Mouse (Mus musculus) bone marrow, adult 2 months (tissue): Measurements from ENCODE around the gene Katna1. TPM values are rescaled to one million over a fixed set of nuclear protein-coding genes. Genes with fewer than 3 reads are reported as not detected.

Experiments
- H3K27ac ChIP-seq: fragments of 200-500 bp; 2 replicates; pipeline ENCODE4 v1.5.1; 2012; ENCODE audit warnings: low read depth, mild to moderate bottlenecking, control low read depth, inconsistent platforms, low read length; ENCODE audit not compliant: control insufficient read depth, poor library complexity, insufficient read depth
- H3K4me1 ChIP-seq: fragments of 200-500 bp; 2 replicates; pipeline ENCODE4 v1.6.1; 2011; ENCODE audit warnings: low read length; ENCODE audit not compliant: control insufficient read depth, insufficient read depth
- H3K4me3 ChIP-seq: fragments of 200-500 bp; replicated peaks from 2 replicates; pipeline ENCODE3; 2011; ENCODE audit warnings: mild to moderate bottlenecking, low read depth, low read length, control low read depth; ENCODE audit not compliant: control insufficient read depth
- CTCF ChIP-seq: fragments of 200-500 bp; IDR thresholded peaks from 2 replicates; pipeline ENCODE4 v1.5.1; 2011; ENCODE audit warnings: low read length, control low read depth; ENCODE audit not compliant: control insufficient read depth, insufficient read depth
- POLR2A ChIP-seq: fragments of 200-500 bp; IDR thresholded peaks from 2 replicates; pipeline ENCODE4 v1.6.1; 2011; ENCODE audit warnings: low read depth, mild to moderate bottlenecking, control low read depth, low read length, borderline replicate concordance; ENCODE audit not compliant: control insufficient read depth
- WGBS: fragments of 180-500 bp; shearing (Covaris S2); methylation state at CpG from one replicate; pipeline ENCODE4 v1.1.7; 2018; 5-methylcytosine and 5-hydroxymethylcytosine counted together
- polyA plus RNA-seq: library from polyadenylated mRNA; stranded (reverse); fragments of >200 nt; gene quantifications from 2 replicates; pipeline ENCODE4 v1.2.4, GENCODE M21; 2011; ENCODE audit warnings: low replicate concordance; ENCODE audit not compliant: missing spikeins, insufficient read depth, insufficient read length

Gene Katna1
- polyA plus RNA-seq, 1 experiment: 71.3 TPM

- no peak overlapping the region for H3K27ac ChIP-seq
- peak overlapping the region; percentile 59 for H3K4me3 ChIP-seq
- H3K4me1 ChIP-seq: no peaks in the 10 kb centered on the region; the same call in 1 of the 2 replicates
- TF ChIP-seq CTCF: no peak
- no peak for TF ChIP-seq POLR2A
- 46% methylated on average over 3 of the region's 3 CpGs for WGBS
Measured at GRCm38 (mm10) chr10:7781214-7781613, 55.4 kb downstream of the Katna1 start.

- Histone ChIP-seq H3K27ac (no peak overlapping the region), H3K4me1 (no peaks in the 10 kb centered on the region), H3K4me3 (no peak overlapping the region)
- TF ChIP-seq CTCF: no peak
- no peak for TF ChIP-seq POLR2A
- WGBS: 81% methylated on average over 2 of the region's 2 CpGs
Measured at GRCm38 (mm10) chr10:7787319-7787718, 61.5 kb downstream of the Katna1 start.

- Histone ChIP-seq H3K4me3 (peak overlapping the region; percentile 89), H3K27ac (peak overlapping the region; percentile 57), H3K4me1 (peaks cover 2% of the 10 kb centered on the region; the same call in 1 of the 2 replicates)
- TF ChIP-seq CTCF (no peak), POLR2A (no peak)
- WGBS: 0% methylated on average over 10 of the region's 10 CpGs
Measured at GRCm38 (mm10) chr10:7792254-7792750, 66.5 kb downstream of the Katna1 start.

GRCm38 (mm10) chr10:7792751-7793385 is 67.1 kb downstream of the Katna1 start, which contains the start of the genes Ginm1 and Ppil4:
TSS of gene Ginm1 (minus strand) at chr10:7792824.
TSS of gene Ppil4 (plus strand) at chr10:7792891.
- peak within 1 kb of the TSS; percentile 57 for H3K27ac ChIP-seq
- under 1% methylated on average over 52 of the region's 52 CpGs for WGBS

GRCm38 (mm10) chr10:7801258-7801657 is 75.5 kb downstream of the Katna1 start:
- H3K4me3 ChIP-seq: no peak overlapping the region
- WGBS: 74% methylated on average over 3 of the region's 3 CpGs
- H3K27ac ChIP-seq: no peak overlapping the region
- H3K4me1 ChIP-seq: no peaks in the 10 kb centered on the region; the same call in 1 of the 2 replicates
- no peak for TF ChIP-seq POLR2A
- no peak for TF ChIP-seq CTCF

More at GRCm38 (mm10) chr10:7792751-7793385, 67.1 kb downstream of the Katna1 start, which contains the start of the genes Ginm1 and Ppil4:
- peaks cover 2% of the 10 kb centered on the region; the same call in 1 of the 2 replicates for H3K4me1 ChIP-seq
- peak within 1 kb of the TSS; percentile 89 for H3K4me3 ChIP-seq
- TF ChIP-seq POLR2A (peak; percentile 92; the same call in 1 of the 2 replicates), CTCF (no peak)

- WGBS: 56% methylated on average over 2 of the region's 2 CpGs
- no peaks in the 10 kb centered on the region; the same call in 1 of the 2 replicates for H3K4me1 ChIP-seq
- TF ChIP-seq POLR2A (no peak), CTCF (no peak)
- H3K27ac ChIP-seq: no peak overlapping the region
- no peak overlapping the region for H3K4me3 ChIP-seq
Measured at GRCm38 (mm10) chr10:7802519-7803140, 76.8 kb downstream of the Katna1 start.

- peak; percentile 30 for TF ChIP-seq CTCF
- no peak for TF ChIP-seq POLR2A
- Histone ChIP-seq H3K4me1 (no peaks in the 10 kb centered on the region), H3K27ac (no peak overlapping the region), H3K4me3 (no peak overlapping the region)
- 50% methylated on average over 2 of the region's 2 CpGs for WGBS
Measured at GRCm38 (mm10) chr10:7809937-7810336, 84.1 kb downstream of the Katna1 start.

Other genes with a start within 250 kb of the Katna1 start
- 1.5 TPM in 2 replicates for gene Lrp11, start 136.2 kb upstream of the Katna1 start, polyA plus RNA-seq
- gene Nup43, start 58.5 kb upstream of the Katna1 start, polyA plus RNA-seq: 9.4 and 14.6 TPM in 2 replicates
- gene Pcmt1, start 44.9 kb upstream of the Katna1 start, polyA plus RNA-seq: 45.7 and 71.7 TPM in 2 replicates
- 6.0 and 6.2 TPM in 2 replicates for gene Lats1, start 44.8 kb upstream of the Katna1 start, polyA plus RNA-seq
- gene Ginm1, start 66.8 kb downstream of the Katna1 start, polyA plus RNA-seq: 14.3 and 36.3 TPM in 2 replicates
- 21.1 and 44.7 TPM in 2 replicates for gene Ppil4, start 66.9 kb downstream of the Katna1 start, polyA plus RNA-seq
- gene Zc3h12d, start 106.5 kb downstream of the Katna1 start, polyA plus RNA-seq: 1.1 and 4.9 TPM in 2 replicates
- gene Tab2, start 230.2 kb downstream of the Katna1 start, polyA plus RNA-seq: 36.8 and 46.7 TPM in 2 replicates